Mouse (Mus musculus) kidney, embryonic 14.5 days (tissue): ENCODE measurements around the gene Pde6h. TPM values are rescaled to one million over a fixed set of nuclear protein-coding genes. Genes with fewer than 3 reads are reported as not detected.

Experiments used
- ATAC-seq: fragments of 200-750 bp; cut with Nextera tagmentation; 2 replicates; pipeline ENCODE4 v1.8.0; 2017; ENCODE audit warnings: moderate number of reproducible peaks, mild to moderate bottlenecking, moderate TSS enrichment, moderate library complexity; ENCODE audit not compliant: low FRiP score, low TSS enrichment
- H3K27ac ChIP-seq: fragments of 300-500 bp; sonication (generic); 2 replicates; pipeline ENCODE4 v1.5.1; 2014; ENCODE audit warnings: low read depth, mild to moderate bottlenecking, low read length, moderate library complexity, mixed read lengths
- H3K27me3 ChIP-seq: fragments of 300-500 bp; sonication (generic); 2 replicates; pipeline ENCODE4 v1.6.1; 2014; ENCODE audit warnings: mild to moderate bottlenecking, low read length; ENCODE audit not compliant: control insufficient read depth, insufficient read depth
- H3K36me3 ChIP-seq: fragments of 300-500 bp; sonication (generic); 2 replicates; pipeline ENCODE4 v1.6.1; 2014; ENCODE audit warnings: low read length, mixed read lengths; ENCODE audit not compliant: control insufficient read depth, insufficient read depth
- H3K4me1 ChIP-seq: fragments of 300-500 bp; sonication (generic); 2 replicates; pipeline ENCODE4 v1.6.1; 2014; ENCODE audit warnings: low read length, mixed read lengths; ENCODE audit not compliant: control insufficient read depth, insufficient read depth
- H3K4me2 ChIP-seq: fragments of 300-500 bp; sonication (generic); replicated peaks from 2 replicates; pipeline ENCODE4 v1.6.1; 2014; ENCODE audit warnings: low read depth, mild to moderate bottlenecking, low read length
- H3K4me3 ChIP-seq: fragments of 300-500 bp; sonication (generic); 2 replicates; pipeline ENCODE4 v1.5.1; 2014; ENCODE audit warnings: mild to moderate bottlenecking, low read length
- H3K9ac ChIP-seq: fragments of 300-500 bp; sonication (generic); 2 replicates; pipeline ENCODE4 v1.6.1; 2014; ENCODE audit warnings: low read depth, mild to moderate bottlenecking, low read length, moderate library complexity
- H3K9me3 ChIP-seq: fragments of 300-500 bp; sonication (generic); 2 replicates; pipeline ENCODE4 v1.6.1; 2016; ENCODE audit warnings: low read length; ENCODE audit not compliant: control insufficient read depth
- WGBS: fragments of 180-500 bp; shearing (Covaris S2); extraction: QIAGEN DNeasy Blood & Tissue Kit; methylation state at CpG from one replicate; pipeline ENCODE4 v1.1.7; 2014; 5-methylcytosine and 5-hydroxymethylcytosine counted together
- polyA plus RNA-seq: library from polyadenylated mRNA; unstranded; fragments of >200 nt; fragmentation: Nextera tagmentation; extraction: Ambion mirVana; gene quantifications from 2 replicates; pipeline ENCODE4 v1.2.1, GENCODE M21; 2014

Pde6h gene
- polyA plus RNA-seq, 1 experiment from 2014 or later = 0.81 TPM

DNA sequence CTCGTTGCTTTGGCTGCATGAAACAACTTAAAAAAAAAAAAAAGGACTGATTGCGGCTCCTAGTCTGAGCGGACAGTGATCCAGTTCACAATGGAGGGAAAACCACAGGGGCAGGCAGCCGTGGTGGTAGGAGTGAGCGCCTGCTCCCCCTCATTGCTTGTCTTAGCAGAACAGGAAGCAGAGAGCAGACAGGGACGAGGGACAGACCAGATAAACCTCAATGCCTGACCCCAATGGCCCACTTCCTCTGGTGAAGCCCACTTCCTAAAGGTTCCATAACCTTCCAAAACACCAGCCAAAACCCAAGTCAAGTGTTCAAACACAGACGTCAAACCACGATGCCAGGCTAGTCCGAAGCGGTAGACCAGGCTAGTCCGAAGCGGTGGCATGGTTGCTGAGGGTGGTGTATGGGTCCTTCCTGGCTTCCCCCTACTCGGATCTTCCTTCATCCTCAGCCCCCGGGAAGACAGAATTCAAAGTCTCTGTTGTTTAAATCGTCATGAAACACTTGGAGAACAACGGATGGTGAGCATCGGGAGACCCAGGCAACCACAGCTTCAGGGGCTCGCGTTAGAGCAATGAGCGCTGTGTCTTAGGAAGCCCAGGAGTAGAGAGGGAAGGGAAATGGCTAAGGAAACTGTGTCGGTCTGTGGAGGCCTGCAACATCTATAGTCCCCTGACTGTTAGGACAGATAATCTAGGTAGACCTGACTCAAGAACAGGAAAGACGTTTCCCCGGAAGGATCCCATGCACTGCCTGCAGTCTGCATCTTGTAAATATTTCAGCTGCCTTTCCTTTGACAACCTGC, 55.8 kb downstream of the Pde6h start:
- no peaks in the 10 kb centered on the region for H3K27me3 ChIP-seq
- ATAC-seq = no peak; the same call in 1 of the 2 replicates
- no peaks in the 10 kb centered on the region for H3K4me1 ChIP-seq
- no peak overlapping the region for H3K27ac ChIP-seq
- no peaks in the 10 kb centered on the region for H3K36me3 ChIP-seq
- WGBS = 85% methylated on average over 23 of the region's 23 CpGs
- H3K9ac ChIP-seq = no peak overlapping the region
- no peaks in the 10 kb centered on the region for H3K9me3 ChIP-seq
- H3K4me3 ChIP-seq = no peak overlapping the region
- H3K4me2 ChIP-seq = no peak overlapping the region

DNA sequence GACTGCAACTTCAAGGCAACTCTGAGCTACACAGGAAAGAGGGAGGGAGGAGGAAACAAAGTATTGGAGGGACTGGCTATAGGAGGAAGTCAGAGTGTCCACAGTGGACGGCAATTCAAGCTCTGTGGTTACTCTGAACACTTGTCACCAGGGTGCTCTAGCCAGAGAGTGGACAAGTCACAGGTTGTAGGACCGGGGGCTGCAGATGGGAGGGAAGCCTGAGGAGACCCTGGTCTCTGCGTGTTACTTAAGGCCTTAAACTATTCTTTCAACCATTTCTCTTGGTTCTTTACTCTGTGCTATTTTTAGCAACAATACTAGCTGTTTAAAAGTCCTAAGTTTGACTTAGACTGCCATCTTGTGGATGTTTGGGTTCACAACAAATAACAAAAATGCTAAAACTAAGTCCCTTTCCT, 56.7 kb downstream of the Pde6h start:
- peak; percentile 82 for ATAC-seq

DNA sequence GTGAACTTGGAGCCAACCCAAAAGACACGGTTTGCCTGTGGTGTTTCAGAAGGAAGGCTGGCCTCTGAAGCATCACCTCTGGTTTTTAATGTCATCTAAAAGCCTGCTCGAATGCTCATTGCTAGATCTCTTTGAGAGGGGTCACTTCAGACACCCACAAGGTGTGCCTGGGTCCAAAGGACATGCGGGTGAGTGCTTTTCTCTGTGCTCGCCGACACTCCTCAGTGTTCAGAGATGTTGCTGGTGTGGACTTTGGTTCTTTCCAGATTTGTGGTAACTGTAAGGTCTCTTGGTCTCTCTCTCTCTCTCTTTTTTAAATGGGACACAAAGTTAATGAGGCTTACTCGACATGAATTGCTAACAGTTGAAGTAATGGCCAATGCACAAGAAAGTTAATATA, 58.9 kb downstream of the Pde6h start:
- Histone ChIP-seq H3K9me3 (no peaks in the 10 kb centered on the region), H3K27me3 (no peaks in the 10 kb centered on the region), H3K9ac (no peak overlapping the region), H3K4me1 (0 out of 2 replicates have a peak, but pooled peaks cover 2% of the 10 kb centered on the region), H3K27ac (no peak overlapping the region), H3K4me3 (no peak overlapping the region), H3K36me3 (no peaks in the 10 kb centered on the region), H3K4me2 (no peak overlapping the region)
- ATAC-seq = no peak
- 82% methylated on average over 6 of the region's 6 CpGs for WGBS

More for the DNA sequence above, 56.7 kb downstream of the Pde6h start:
- Histone ChIP-seq H3K4me2 (no peak overlapping the region), H3K4me3 (no peak overlapping the region), H3K4me1 (no peaks in the 10 kb centered on the region), H3K9ac (no peak overlapping the region; the same call in 1 of the 2 replicates), H3K36me3 (no peaks in the 10 kb centered on the region), H3K27ac (peak overlapping the region; percentile 60; the same call in 1 of the 2 replicates), H3K9me3 (no peaks in the 10 kb centered on the region), H3K27me3 (no peaks in the 10 kb centered on the region)
- 16% methylated on average over 3 of the region's 3 CpGs for WGBS

- 60% methylated on average over 7 of the region's 7 CpGs for WGBS
- H3K4me1 ChIP-seq = 0 out of 2 replicates have a peak, but pooled peaks cover 2% of the 10 kb centered on the region
Observed at GRCm38 (mm10) chr6:136983201-136983600, 59.6 kb downstream of the Pde6h start.

GRCm38 (mm10) chr6:136986019-136986418, 62.4 kb downstream of the Pde6h start:
- Histone ChIP-seq H3K4me1 (peaks cover 12% of the 10 kb centered on the region), H3K4me2 (no peak overlapping the region), H3K9ac (no peak overlapping the region), H3K9me3 (no peaks in the 10 kb centered on the region), H3K27me3 (no peaks in the 10 kb centered on the region), H3K36me3 (no peaks in the 10 kb centered on the region), H3K4me3 (no peak overlapping the region), H3K27ac (no peak overlapping the region)
- 51% methylated on average over 13 of the region's 13 CpGs for WGBS
- ATAC-seq = no peak

More at GRCm38 (mm10) chr6:136983201-136983600, 59.6 kb downstream of the Pde6h start:
- H3K9ac ChIP-seq = no peak overlapping the region
- no peaks in the 10 kb centered on the region for H3K9me3 ChIP-seq
- H3K36me3 ChIP-seq = no peaks in the 10 kb centered on the region
- no peak overlapping the region for H3K4me3 ChIP-seq
- no peak overlapping the region for H3K27ac ChIP-seq
- ATAC-seq = no peak
- H3K4me2 ChIP-seq = no peak overlapping the region
- no peaks in the 10 kb centered on the region for H3K27me3 ChIP-seq

DNA sequence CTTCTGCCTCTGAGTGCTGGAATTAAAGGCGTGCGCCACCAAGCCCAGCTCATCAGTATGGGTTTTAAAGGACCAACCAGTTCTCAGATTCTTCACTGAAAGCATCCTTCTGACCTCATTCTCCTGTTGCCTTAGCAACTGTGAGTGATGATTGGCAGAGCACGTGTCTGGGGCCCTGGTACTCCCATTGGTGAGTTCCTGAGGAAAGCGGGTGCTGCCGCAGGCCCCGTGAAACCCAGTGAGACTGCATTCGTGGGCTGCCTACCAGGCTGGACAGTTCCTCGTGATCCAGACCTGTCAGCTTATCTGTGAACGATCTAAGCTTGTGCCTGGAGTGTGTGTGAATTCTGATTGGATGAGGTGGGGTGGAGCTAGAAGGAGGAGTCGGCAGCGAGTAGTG, 63.1 kb downstream of the Pde6h start:
- H3K36me3 ChIP-seq = no peaks in the 10 kb centered on the region
- 60% methylated on average over 11 of the region's 11 CpGs for WGBS
- H3K4me3 ChIP-seq = no peak overlapping the region
- no peak overlapping the region for H3K27ac ChIP-seq
- no peak overlapping the region for H3K4me2 ChIP-seq
- H3K27me3 ChIP-seq = no peaks in the 10 kb centered on the region
- no peak overlapping the region for H3K9ac ChIP-seq
- no peaks in the 10 kb centered on the region for H3K9me3 ChIP-seq
- peaks cover 12% of the 10 kb centered on the region for H3K4me1 ChIP-seq
- no peak for ATAC-seq

GRCm38 (mm10) chr6:136988536-136989060, 65.0 kb downstream of the Pde6h start:
- Histone ChIP-seq H3K27me3 (no peaks in the 10 kb centered on the region), H3K4me1 (peaks cover 12% of the 10 kb centered on the region), H3K27ac (no peak overlapping the region), H3K9me3 (no peaks in the 10 kb centered on the region), H3K4me3 (no peak overlapping the region), H3K36me3 (no peaks in the 10 kb centered on the region), H3K9ac (no peak overlapping the region), H3K4me2 (no peak overlapping the region)
- 91% methylated on average over 7 of the region's 7 CpGs for WGBS
- ATAC-seq = no peak

GRCm38 (mm10) chr6:136989824-136990497, 66.3 kb downstream of the Pde6h start:
- Histone ChIP-seq H3K9ac (no peak overlapping the region; the same call in 1 of the 2 replicates), H3K4me1 (peaks cover 12% of the 10 kb centered on the region), H3K27me3 (no peaks in the 10 kb centered on the region), H3K9me3 (no peaks in the 10 kb centered on the region), H3K4me3 (0 out of 2 replicates have a peak overlapping the region, but pooled peaks have one; percentile 6), H3K27ac (no peak overlapping the region), H3K4me2 (peak overlapping the region; percentile 28), H3K36me3 (no peaks in the 10 kb centered on the region)
- ATAC-seq = peak; percentile 66; the same call in 1 of the 2 replicates
- 26% methylated on average over 11 of the region's 11 CpGs for WGBS
